Mouse (Mus musculus) adrenal gland, postnatal 36 days (tissue): Measurements from ENCODE around the gene Rnf5. TPM values are rescaled to one million over a fixed set of nuclear protein-coding genes. Genes with fewer than 3 reads are reported as not detected.

Experiments used
- DNase-seq, 2 experiments: peaks; one replicate each; pipeline ENCODE4 v3.0.0; 2021; ENCODE audit warnings: mixed read lengths in 1 of 2
- total RNA-seq, 2 experiments: library from RNA; stranded (reverse); gene quantifications; 2 replicates each; pipeline ENCODE4 v1.2.3; 2021

The Rnf5 gene
- total RNA-seq, 2 experiments from 2014 or later = 67.7 to 86.5 TPM

DNA sequence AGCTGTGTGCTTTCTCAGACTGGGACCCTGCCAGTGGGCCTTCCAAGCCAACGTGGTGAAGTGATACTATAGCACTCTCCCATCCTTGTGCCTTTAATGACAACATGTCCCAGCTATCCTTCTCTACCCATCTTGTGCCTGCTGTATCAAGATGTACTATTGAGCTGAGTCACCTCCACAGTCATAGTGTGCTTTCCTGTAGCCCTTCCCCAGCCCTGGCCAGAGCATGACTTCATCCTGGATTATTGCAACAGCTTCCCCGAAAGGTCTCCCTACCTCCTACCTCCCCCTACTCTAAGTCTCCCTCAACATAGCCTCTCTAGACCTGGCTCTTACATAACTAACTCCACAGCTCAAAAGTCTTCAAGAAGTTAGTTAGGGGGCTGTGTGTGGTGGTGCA lies 32.2 kb upstream of the Rnf5 start:
- DNase-seq = no peak

DNA sequence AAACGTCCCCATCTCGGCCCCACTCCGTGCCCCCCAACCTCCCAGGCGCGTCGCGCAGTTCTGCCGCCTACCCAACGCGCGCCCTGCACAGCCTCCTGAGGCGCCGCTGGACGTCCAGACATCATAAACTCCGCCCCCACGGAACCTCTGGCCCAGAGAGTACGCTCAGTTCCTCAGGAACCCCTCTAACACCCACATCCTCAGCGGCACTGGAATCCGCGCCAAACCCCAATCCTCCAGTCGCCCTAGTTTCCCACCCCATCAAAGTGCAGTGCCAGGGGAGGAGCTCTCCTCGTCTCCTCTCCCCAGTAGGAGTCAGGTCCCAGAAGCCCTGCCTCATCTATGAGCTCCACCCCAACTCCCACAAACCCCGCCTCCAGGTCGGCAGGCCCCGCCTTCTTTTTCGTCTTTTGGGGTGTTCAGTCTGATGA lies 28.8 kb upstream of the Rnf5 start:
- DNase-seq = peak; percentile 76 to 86

DNA sequence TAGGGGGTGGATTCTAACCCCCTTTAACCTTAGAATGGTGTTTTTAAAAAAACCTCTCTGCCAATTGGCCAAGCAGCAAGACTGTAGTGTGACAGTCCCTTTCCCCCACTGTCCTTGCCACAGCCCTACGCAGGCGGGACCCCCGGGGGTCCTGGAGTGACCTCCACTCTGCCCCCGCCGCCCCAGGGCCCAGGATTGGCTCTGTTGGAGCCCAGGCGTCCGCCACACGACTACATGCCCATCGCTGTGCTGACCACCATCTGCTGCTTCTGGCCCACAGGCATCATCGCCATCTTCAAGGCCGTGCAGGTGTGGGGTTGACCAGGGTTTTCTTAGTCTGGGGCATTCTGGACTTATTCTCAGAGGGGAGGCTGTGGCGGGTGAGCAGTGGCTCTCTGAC lies 28.2 kb upstream of the Rnf5 start:
- DNase-seq = no peak

DNA sequence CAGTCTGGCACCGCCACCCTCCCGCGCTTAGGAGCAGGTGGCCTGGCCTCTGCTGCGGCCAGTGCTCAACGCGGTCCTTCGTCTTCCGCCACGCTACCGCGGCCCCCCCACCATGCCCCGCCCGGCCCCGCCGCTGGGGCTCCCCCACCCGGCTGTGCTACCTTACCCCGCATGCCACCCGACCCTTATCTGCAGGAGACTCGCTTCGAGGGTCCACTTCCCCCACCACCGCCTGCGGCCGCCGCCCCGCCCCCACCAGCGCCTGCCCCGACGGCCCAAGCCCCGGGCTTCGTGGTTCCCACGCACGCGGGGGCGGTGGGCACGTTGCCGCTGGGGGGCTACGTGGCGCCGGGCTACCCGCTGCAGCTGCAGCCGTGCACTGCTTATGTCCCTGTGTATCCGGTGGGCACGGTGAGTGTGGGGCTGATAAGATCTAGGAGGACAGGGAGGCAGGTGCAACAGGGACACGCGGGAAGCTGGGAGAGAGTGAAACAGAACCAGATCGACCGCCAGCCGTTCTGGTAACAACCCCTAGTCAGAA lies 27.3 kb upstream of the Rnf5 start:
- no peak for DNase-seq

DNA sequence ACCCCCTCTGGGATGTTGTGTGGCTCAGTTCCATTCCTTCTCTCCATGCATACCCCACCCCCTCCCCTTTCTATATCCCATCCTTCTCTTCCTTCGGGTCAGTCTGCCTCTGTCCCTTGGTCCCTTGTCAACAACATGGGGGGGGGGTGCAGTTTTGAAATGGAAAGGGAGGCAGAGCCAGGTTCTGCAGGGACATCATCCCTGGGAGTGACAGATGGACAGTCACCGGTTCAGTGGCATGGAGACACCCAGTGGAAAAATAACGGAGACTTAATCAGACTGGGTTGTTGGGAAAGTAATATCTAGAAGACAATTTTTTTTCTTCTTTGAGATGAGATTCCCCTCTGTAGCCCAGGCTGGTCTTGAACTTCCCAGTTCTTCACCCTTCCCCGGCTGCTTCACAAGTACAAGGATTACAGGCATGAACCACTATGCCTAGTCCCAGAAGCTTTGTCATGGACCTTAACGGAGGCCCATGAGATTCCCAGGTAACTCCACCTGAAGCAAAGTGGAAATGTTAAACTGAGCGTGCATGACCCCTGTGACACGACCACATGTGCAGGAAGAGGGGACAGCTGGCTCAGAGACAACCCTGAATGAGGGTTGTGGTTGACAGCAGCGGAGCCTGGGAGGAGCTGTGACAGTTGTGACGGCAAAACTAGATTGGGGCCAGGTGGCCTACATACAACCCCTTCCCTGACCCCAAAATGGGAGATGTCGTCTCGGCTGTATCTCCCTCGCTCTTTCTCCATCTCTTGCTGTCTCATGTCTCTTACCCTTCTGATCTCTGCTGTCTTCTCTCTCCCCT lies 26.5 kb upstream of the Rnf5 start:
- DNase-seq = no peak

DNA sequence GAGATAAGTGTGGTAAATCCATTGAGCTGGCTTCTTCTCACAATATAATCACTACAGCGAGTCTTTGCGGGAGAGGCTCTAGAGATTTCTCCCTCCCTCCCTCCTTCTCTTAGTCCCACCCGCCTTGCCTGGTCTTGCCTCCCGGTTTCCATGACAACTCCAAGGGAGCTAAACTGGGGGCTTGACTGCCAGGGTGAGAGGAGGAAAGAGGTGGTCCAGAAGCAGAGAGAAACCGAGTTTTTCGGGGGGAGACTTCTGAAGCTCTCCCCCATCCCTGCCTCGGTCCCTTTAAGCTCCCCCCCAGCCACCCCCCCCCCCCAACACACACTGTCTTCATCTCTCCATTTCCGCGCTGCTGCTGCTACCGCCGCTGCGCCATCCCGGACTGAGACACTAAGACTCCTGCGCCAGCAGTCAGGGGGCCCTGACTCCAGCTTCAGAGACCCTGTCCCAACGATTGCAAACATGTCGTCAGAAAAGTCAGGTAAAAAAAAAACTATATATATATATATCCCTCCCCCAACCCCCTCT lies 25.8 kb upstream of the Rnf5 start, which contains the start of gene Prrt1:
Gene Prrt1, plus strand, starts transcription at position 313 of the 531 bp plus-strand sequence.
- no peak for DNase-seq

DNA sequence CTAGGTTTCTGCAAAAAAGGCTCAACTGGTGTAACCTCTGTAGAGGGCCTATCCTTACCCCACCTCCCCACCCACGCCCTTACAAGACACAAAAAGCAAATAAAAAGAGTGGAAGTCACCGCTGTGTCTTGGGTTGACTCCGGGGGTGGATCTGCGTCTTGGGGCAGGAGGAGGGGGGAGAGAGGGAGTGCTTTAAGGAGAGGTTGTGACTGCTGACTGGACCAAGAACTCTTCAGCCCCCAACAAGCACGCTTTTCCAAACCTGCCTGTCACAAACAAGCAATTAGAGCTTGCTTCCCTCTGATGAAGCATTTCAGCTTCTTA lies 25.1 kb upstream of the Rnf5 start:
- DNase-seq = no peak

- DNase-seq = peak; percentile 78 to 82
These were observed 24.6 kb upstream of the Rnf5 start, which contains the start of gene Ppt2 for GRCm38 (mm10) chr17:34627943-34628643. Ppt2 (minus strand) TSS chr17:34628510.

- DNase-seq = peak; percentile 90 to 93
These were observed 23.8 kb upstream of the Rnf5 start for GRCm38 (mm10) chr17:34627093-34627942.

DNA sequence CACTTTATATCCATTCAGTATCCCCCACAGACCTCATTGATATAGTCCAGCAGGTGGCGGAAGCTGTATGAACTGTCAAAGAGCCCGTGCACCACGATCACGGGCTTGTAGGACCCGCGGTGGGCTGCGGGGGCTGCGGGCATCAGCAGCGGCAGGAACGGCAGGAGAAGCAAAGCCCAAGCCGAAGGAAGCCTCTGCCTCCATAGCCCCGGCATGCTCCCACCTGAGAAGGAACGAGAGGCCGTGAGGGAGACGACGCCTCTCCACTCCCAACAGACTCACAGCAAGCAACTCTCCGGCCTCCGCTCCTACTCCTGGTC lies 23.2 kb upstream of the Rnf5 start:
- DNase-seq = peak in 1 of 2 experiments; percentile 37

DNA sequence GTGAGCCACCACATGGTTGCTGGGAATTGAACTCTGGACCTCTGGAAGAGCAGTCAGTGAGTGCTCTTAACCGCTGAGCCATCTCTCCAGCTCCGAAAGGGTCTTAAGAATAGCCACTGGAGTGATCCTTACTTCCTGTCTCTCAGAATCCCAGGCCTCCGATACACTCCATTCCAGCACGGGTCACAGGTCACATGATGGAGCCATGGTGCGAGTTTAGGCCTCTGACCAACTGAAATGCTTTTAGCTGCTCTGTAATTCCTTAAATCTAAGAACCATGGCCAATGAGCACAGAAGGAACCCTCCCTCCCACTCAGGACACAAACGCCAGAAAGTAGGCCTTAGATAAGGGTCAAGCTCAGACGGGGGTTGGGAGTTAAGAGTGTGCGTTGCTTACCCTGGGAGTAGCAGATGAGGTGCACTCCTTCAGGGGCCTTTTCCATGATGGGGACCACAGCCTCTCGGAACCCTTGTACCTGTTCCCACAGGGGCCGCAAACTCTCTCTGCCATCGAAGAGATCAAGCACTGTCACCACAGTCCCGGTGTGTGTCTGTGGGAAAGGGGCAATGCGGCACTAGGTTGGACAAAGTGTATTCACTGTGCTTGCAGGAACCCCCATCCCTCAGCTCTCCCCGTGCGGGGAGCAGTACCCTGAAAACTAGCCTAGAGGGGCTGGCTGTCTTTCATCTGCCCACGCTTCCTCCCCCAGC lies 22.7 kb upstream of the Rnf5 start:
- DNase-seq = no peak

DNA sequence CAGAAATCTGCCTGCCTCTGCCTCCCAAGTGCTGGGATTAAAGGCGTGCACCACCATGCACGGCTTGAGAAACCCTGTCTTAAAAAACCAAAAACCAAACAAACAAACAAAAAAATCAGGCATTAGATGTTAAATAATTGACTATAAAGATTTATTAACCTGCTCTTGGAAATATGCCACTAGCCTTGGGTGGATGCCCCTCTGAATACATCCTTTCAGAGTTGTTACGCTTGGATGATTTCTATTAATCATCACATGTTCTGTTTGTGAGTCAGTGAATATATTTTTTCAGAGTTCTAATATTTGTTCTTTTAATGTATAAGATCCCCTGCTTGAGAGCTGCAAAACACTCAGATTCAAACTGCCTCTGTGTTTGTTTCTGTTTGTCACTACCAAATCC lies 21.5 kb upstream of the Rnf5 start:
- no peak for DNase-seq

DNA sequence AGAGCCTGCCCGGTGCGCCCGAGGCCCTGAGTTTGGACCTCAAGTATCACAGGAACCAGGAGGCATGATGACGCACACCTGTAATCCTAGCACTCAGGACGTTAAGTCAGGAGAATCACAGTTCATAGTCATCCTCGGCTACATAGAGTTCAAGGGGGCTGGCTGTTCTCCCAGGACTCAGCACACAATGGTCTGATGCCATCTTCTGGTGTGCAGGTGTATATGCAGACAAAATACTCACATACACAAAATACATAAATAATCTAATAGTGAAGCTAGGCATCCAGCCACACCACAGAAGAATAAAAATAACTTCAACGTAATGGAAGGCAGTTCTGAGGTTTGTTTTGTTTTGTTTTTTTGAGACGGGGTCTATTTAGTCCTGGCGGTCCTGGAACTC lies 19.7 kb upstream of the Rnf5 start:
- no peak for DNase-seq

- DNase-seq = no peak
These were observed 17.5 kb upstream of the Rnf5 start for GRCm38 (mm10) chr17:34621006-34621405.

DNA sequence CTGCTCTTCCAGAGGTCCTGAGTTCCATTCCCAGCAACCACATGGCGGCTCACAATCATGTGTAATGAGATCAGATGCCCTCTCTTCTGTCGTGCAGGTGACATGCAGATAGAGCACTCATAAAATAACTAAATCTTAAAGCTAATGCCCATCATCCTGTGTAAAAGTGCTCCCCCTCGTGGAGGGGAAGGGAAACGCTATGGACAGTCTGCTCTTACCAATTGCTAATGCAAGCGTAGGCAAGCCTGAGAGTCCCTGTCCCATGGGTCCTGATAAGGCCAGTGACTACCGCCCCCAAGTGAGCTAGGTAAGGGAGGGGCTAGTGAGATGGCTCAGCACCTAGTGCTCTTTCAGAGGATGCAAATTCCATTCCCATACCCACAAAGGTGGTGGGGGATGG lies 15.5 kb upstream of the Rnf5 start:
- DNase-seq = peak; percentile 81 to 85

DNA sequence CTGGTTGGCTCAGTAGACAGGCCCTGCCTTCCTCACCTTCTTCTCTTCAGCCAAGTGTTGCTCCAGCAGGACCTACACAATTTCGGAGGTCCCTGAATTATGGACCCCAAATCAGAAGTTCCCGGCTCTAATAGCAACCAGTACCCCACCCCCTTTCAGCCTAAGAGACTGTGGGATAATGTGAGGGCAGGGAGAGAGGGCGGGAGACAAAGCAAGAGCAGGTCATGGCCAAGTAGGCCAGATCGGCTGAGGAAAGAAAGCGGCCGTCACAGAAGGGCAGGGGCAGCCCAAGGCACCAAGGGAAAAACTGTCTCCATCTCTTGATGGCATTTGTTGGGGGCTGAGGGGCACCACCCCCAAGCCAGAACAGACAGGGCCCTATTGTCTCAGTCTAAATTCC lies 12.4 kb upstream of the Rnf5 start, which contains the start of gene Egfl8:
Gene Egfl8, minus strand, starts transcription at position 101 of the 400 bp plus-strand sequence.
- no peak for DNase-seq

DNA sequence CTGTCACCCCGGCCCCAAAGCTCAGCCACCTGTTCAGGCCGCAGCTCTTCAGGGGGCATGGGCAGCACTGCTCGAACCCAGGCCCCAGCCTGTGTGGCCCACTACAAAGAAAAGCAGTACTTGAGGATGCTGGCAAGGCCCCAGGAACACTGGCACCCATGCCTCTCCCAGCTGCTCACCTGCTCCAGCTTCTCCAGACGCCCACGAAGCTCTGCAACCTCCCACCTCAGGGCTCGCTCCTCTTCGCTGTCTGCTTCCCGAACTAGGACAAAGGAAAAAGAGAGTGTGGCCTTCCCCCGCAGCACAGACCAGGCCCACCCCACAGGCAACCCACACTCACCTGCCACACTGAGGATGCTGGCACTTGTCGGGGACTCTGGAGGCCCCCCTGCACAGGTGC lies 10.3 kb upstream of the Rnf5 start:
- DNase-seq = no peak

DNA sequence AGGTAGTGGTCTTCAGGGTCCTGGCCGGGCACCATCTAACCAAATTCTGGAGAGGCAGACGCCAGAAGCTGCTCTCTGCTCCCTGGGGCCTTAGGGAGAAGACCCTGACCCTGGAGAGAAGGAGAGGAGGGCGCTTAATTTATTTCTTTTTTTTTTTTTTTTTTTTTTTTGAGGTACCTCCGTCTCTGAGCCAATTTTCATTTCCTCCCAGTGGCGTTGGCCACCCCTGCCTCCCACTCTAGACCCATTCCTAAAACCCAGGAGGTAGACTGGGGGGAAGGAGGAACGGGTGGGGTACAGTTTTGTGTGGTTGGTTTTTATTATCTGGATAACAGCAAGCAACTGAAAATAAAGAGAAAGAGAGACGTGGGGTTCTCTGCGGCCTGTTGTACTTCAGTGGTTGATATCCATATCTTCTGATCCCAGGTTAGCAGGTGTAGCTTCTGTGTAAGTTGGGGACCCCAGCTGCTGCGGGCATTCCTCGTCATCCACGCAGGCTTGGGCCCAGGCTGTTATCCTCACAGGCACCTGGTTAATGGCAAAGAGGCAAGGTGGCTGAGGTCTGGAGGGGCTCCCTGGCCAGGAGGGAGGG lies 9.7 kb upstream of the Rnf5 start:
- no peak for DNase-seq

DNA sequence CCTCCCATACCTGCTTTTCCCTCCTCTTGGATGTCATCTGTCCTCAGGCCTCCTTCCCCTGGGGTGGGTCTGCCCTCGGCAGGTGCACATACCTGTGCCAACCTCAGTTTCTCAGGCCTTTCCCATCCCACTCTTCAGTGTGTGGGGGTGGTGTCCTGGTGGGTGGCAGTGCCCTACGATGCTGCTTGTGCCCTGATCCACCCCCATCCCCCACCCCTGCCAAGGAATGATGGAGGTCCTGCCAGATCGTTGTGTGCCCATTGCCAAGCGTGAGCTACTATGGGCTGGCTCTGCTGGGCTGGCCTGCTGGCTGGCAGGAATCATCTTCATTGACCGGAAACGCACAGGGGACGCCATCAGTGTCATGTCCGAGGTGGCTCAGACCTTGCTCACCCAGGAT lies 7.6 kb upstream of the Rnf5 start:
- DNase-seq = no peak

GRCm38 (mm10) chr17:34607997-34608396 lies 4.5 kb upstream of the Rnf5 start:
- no peak for DNase-seq
